Mouse (Mus musculus): ENCODE data around the gene Oprm1. TPM values are rescaled to one million over a fixed set of nuclear protein-coding genes. Genes with fewer than 3 reads are reported as not detected.
A peak's percentile ranks its signal among the peaks of the same experiment; 100 is the strongest.
"Not testable (repeated sequence)": the region's sequence is repeated elsewhere in the genome, so short reads cannot be mapped to it uniquely, and the experiment has no call there.

Oprm1 gene
- polyA plus RNA-seq, 1 experiment from 2014 or later = not detected

GRCm38 (mm10) chr10:6987399-6988098, 229.2 kb downstream of the Oprm1 start:
- H3K9ac ChIP-seq = no peak overlapping the region
- WGBS = 58% methylated on average over 4 of the region's 4 CpGs
- H3K4me3 ChIP-seq (ENCODE audit: low read depth, low read length) = no peak overlapping the region
- H3K27me3 ChIP-seq (ENCODE audit: insufficient read depth, low read length) = no peaks in the 10 kb centered on the region
- H3K36me3 ChIP-seq (ENCODE audit: insufficient read depth) = no peaks in the 10 kb centered on the region
- H3K4me2 ChIP-seq = no peak overlapping the region
- ATAC-seq (ENCODE audit: insufficient read depth) (peak; percentile 60), DNase-seq (peak; percentile 28)
- no peak overlapping the region for H3K27ac ChIP-seq (ENCODE audit: low read depth)
- no peak for TF ChIP-seq CTCF (IDR thresholded peaks at IDR 0.05; ENCODE audit: low read depth)
- H3K4me1 ChIP-seq (ENCODE audit: insufficient read depth) = no peaks in the 10 kb centered on the region
- H3K9me3 ChIP-seq (ENCODE audit: low read depth, low read length) = no peaks in the 10 kb centered on the region

GRCm38 (mm10) chr10:6988555-6988954, 230.2 kb downstream of the Oprm1 start:
- no peak for TF ChIP-seq CTCF (IDR thresholded peaks at IDR 0.05; ENCODE audit: low read depth)
- Histone ChIP-seq H3K27me3 (ENCODE audit: insufficient read depth, low read length) (no peaks in the 10 kb centered on the region), H3K9ac (no peak overlapping the region), H3K9me3 (ENCODE audit: low read depth, low read length) (no peaks in the 10 kb centered on the region), H3K4me1 (ENCODE audit: insufficient read depth) (no peaks in the 10 kb centered on the region), H3K27ac (ENCODE audit: low read depth) (no peak overlapping the region), H3K4me3 (ENCODE audit: low read depth, low read length) (no peak overlapping the region), H3K4me2 (no peak overlapping the region), H3K36me3 (ENCODE audit: insufficient read depth) (no peaks in the 10 kb centered on the region)
- no peak for ATAC-seq (ENCODE audit: insufficient read depth)
- DNase-seq = no peak
- WGBS = 82% methylated on average over 1 of the region's 1 CpGs

DNA sequence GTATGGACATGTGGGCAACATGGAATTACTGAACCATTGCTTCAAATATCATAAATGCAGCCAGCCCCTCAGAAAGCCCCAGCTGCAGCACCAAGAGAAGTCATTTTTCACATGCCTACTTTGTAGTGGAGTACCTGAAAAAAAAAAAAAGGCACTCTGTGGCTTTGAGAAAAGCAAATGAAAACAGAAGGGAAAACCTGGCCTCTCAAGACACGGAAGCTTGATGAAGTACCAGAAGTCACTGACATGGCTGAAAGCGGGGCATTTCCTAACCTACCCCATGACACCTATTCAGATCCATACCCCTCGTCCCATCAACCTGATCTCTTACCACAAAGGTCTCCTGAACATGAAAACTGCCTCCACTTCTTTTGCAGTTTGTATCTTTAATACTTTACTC, 238.6 kb downstream of the Oprm1 start:
- no peaks in the 10 kb centered on the region for H3K27me3 ChIP-seq (ENCODE audit: insufficient read depth, low read length)
- H3K36me3 ChIP-seq (ENCODE audit: insufficient read depth) = no peaks in the 10 kb centered on the region
- WGBS = 65% methylated on average over 3 of the region's 3 CpGs
- TF ChIP-seq CTCF (IDR thresholded peaks at IDR 0.05; ENCODE audit: low read depth) = no peak
- DNase-seq (no peak), ATAC-seq (ENCODE audit: insufficient read depth) (no peak)
- H3K9ac ChIP-seq = no peak overlapping the region
- H3K4me1 ChIP-seq (ENCODE audit: insufficient read depth) = no peaks in the 10 kb centered on the region
- H3K4me3 ChIP-seq (ENCODE audit: low read depth, low read length) = no peak overlapping the region
- no peaks in the 10 kb centered on the region for H3K9me3 ChIP-seq (ENCODE audit: low read depth, low read length)
- no peak overlapping the region for H3K27ac ChIP-seq (ENCODE audit: low read depth)
- no peak overlapping the region for H3K4me2 ChIP-seq

- Histone ChIP-seq H3K27ac (ENCODE audit: low read depth) (no peak overlapping the region), H3K4me3 (ENCODE audit: low read depth, low read length) (no peak overlapping the region), H3K4me2 (no peak overlapping the region), H3K36me3 (ENCODE audit: insufficient read depth) (no peaks in the 10 kb centered on the region), H3K9me3 (ENCODE audit: low read depth, low read length) (no peaks in the 10 kb centered on the region), H3K9ac (no peak overlapping the region), H3K27me3 (ENCODE audit: insufficient read depth, low read length) (no peaks in the 10 kb centered on the region), H3K4me1 (ENCODE audit: insufficient read depth) (no peaks in the 10 kb centered on the region)
- no peak for TF ChIP-seq CTCF (IDR thresholded peaks at IDR 0.05; ENCODE audit: low read depth)
- no peak for DNase-seq
- 83% methylated on average over 4 of the region's 4 CpGs for WGBS
- ATAC-seq (ENCODE audit: insufficient read depth) = no peak
Observed at GRCm38 (mm10) chr10:6998576-6999250, 240.4 kb downstream of the Oprm1 start.

DNA sequence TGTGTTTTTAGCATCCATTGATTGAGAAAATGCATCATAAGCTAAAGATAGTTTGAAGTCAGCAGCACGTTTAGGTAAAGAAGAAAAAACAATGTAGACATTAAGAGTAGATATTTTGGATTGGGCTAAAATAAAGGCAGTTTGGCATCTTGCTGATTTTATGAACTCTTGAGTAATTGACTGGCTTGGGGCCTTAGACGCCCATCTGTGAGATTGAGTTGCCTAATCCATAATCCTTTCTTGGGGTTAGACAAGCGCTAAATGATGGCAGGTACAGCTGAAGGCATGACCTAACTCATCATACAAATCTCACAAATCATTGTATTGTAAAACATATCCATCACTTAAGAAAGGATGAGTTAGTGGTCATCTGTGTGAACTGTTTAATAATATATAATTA, 241.0 kb downstream of the Oprm1 start:
- no peak for DNase-seq
- Histone ChIP-seq H3K27me3 (ENCODE audit: insufficient read depth, low read length) (no peaks in the 10 kb centered on the region), H3K4me1 (ENCODE audit: insufficient read depth) (no peaks in the 10 kb centered on the region), H3K9me3 (ENCODE audit: low read depth, low read length) (no peaks in the 10 kb centered on the region), H3K4me3 (ENCODE audit: low read depth, low read length) (no peak overlapping the region), H3K36me3 (ENCODE audit: insufficient read depth) (no peaks in the 10 kb centered on the region), H3K27ac (ENCODE audit: low read depth) (no peak overlapping the region), H3K4me2 (no peak overlapping the region), H3K9ac (no peak overlapping the region)
- TF ChIP-seq CTCF (IDR thresholded peaks at IDR 0.05; ENCODE audit: low read depth) = no peak
- ATAC-seq (ENCODE audit: insufficient read depth) = no peak
- 77% methylated on average over 3 of the region's 3 CpGs for WGBS

DNA sequence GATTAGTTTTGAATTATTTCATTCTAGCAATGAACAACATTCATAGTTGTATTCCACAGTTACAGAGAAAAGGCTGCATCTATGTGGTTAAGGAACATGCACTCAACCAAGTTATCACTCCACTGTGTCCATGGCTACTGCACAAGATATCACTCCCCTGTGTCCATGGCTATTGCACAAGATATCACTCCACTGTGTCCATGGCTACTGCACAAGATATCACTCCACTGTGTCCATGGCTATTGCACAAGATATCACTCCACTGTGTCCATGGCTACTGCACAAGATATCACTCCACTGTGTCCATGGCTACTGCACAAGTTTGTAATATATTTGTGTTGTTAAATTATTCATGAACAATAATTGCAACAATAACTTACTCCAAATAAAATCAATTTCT, 245.6 kb downstream of the Oprm1 start:
- not testable (repeated sequence) for DNase-seq; H3K4me1 ChIP-seq (ENCODE audit: insufficient read depth); ATAC-seq (ENCODE audit: insufficient read depth); H3K9me3 ChIP-seq (ENCODE audit: low read depth, low read length); H3K4me3 ChIP-seq (ENCODE audit: low read depth, low read length); H3K36me3 ChIP-seq (ENCODE audit: insufficient read depth); H3K27me3 ChIP-seq (ENCODE audit: insufficient read depth, low read length); H3K9ac ChIP-seq; H3K27ac ChIP-seq (ENCODE audit: low read depth); H3K4me2 ChIP-seq

GRCm38 (mm10) chr10:7004980-7005538, 246.8 kb downstream of the Oprm1 start:
- H3K4me1 ChIP-seq (ENCODE audit: insufficient read depth) = no peaks in the 10 kb centered on the region
- H3K9me3 ChIP-seq (ENCODE audit: low read depth, low read length) = no peaks in the 10 kb centered on the region
- no peak overlapping the region for H3K4me2 ChIP-seq
- no peaks in the 10 kb centered on the region for H3K27me3 ChIP-seq (ENCODE audit: insufficient read depth, low read length)
- no peak overlapping the region for H3K27ac ChIP-seq (ENCODE audit: low read depth)
- no peak for TF ChIP-seq CTCF (IDR thresholded peaks at IDR 0.05; ENCODE audit: low read depth)
- H3K4me3 ChIP-seq (ENCODE audit: low read depth, low read length) = no peak overlapping the region
- WGBS = 45% methylated on average over 5 of the region's 5 CpGs
- ATAC-seq (ENCODE audit: insufficient read depth) = no peak
- H3K36me3 ChIP-seq (ENCODE audit: insufficient read depth) = no peaks in the 10 kb centered on the region
- DNase-seq = peak; percentile 17
- H3K9ac ChIP-seq = no peak overlapping the region

All from lung, embryonic 14.5 days (tissue).